Mouse (Mus musculus) G1E (cell line): ENCODE measurements at regions not wholly inside any gene's neighbourhood (a gene's known extent, or its start where the extent isn't known, plus 50 kb on each side); places are given as distances from the start of the nearest gene placed in this dataset.

Experiments used
- CTCF ChIP-seq: IDR thresholded peaks from 2 replicates; pipeline ENCODE4 v1.5.1; 2012; ENCODE audit warnings: low read depth, low read length, inconsistent platforms, mixed read lengths
- GATA1 ChIP-seq: IDR thresholded peaks from 2 replicates; pipeline ENCODE4 v1.6.1; 2012; ENCODE audit warnings: borderline replicate concordance, low read length, inconsistent platforms, mixed read lengths

DNA sequence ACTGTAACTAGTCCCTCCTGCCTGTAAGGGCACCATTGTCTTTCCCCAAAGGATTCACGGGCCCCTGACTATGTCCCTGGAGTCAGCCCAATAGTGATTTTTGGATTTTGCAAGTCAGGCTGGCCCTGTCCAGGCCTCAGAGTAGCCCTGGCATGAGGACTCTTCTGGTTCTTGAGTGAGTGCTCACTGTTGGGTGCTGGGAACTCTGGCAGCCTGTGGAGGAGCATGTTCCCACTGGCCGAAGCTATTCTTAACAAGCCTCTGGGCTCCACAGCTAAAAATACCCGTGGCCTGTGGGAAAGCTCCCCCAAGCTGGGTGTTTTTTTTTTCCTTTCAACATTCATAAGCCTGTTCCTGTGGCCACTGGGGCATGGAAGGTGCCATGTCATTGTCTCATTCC lies 60.0 kb upstream of the Ccnd1 start:
- TF ChIP-seq GATA1 (no peak), CTCF (no peak)
